Mouse (Mus musculus) frontal cortex, adult 2 months (tissue): ENCODE data around the gene Psmb1. TPM values are rescaled to one million over a fixed set of nuclear protein-coding genes. Genes with fewer than 3 reads are reported as not detected.
A peak's percentile ranks its signal among the peaks of the same experiment; 100 is the strongest.
"Not testable (repeated sequence)": the region's sequence is repeated elsewhere in the genome, so short reads cannot be mapped to it uniquely, and the experiment has no call there.

Experiments used
- DNase-seq, 2 experiments: peaks; one replicate each; pipeline ENCODE4 v3.0.0; 2022; ENCODE audit warnings: low spot score in 1 of 2; ENCODE audit errors: extremely low spot score in 1 of 2
- polyA plus RNA-seq: library from polyadenylated mRNA; depleted of rRNA; stranded (reverse); fragments of >200 nt; gene quantifications from 2 replicates; pipeline ENCODE4 v1.2.3, GENCODE M21; 2012; rRNA removed

Gene Psmb1
- 161 and 162 TPM in 2 replicates for polyA plus RNA-seq

- peak; percentile 97 to 99 for DNase-seq
Measured at GRCm38 (mm10) chr17:15499656-15500394, at the start of gene Psmb1, which contains the start of gene Tbp. Gene Psmb1, minus strand, starts transcription at chr17:15499751. Gene Tbp, plus strand, starts transcription at chr17:15499888.

- no peak for DNase-seq
Measured at GRCm38 (mm10) chr17:15546440-15546839, 46.9 kb upstream of the Psmb1 start.

GRCm38 (mm10) chr17:15543868-15544267 lies 44.3 kb upstream of the Psmb1 start:
- not testable (repeated sequence) for DNase-seq

GRCm38 (mm10) chr17:15540309-15540708 lies 40.8 kb upstream of the Psmb1 start:
- no peak for DNase-seq

GRCm38 (mm10) chr17:15536457-15536904 lies 36.9 kb upstream of the Psmb1 start:
- DNase-seq = no peak

- no peak for DNase-seq
Measured at GRCm38 (mm10) chr17:15535943-15536342, 36.4 kb upstream of the Psmb1 start.

- DNase-seq = peak; percentile 70 to 83
Measured at GRCm38 (mm10) chr17:15535162-15535800, 35.7 kb upstream of the Psmb1 start.

GRCm38 (mm10) chr17:15530141-15530540 lies 30.6 kb upstream of the Psmb1 start:
- DNase-seq = peak; percentile 45 to 72

- no peak for DNase-seq
Measured at GRCm38 (mm10) chr17:15528887-15529286, 29.3 kb upstream of the Psmb1 start.

GRCm38 (mm10) chr17:15527811-15528136 lies 28.2 kb upstream of the Psmb1 start:
- no peak for DNase-seq

- peak; percentile 87 to 94 for DNase-seq
Measured at GRCm38 (mm10) chr17:15526986-15527810, 27.6 kb upstream of the Psmb1 start, which contains the start of gene Pdcd2. Gene Pdcd2, minus strand, starts transcription at chr17:15527301.

GRCm38 (mm10) chr17:15526304-15526703 lies 26.8 kb upstream of the Psmb1 start:
- no peak for DNase-seq

- DNase-seq = no peak
Measured at GRCm38 (mm10) chr17:15518766-15519165, 19.2 kb upstream of the Psmb1 start.

- no peak for DNase-seq
Measured at GRCm38 (mm10) chr17:15518186-15518585, 18.6 kb upstream of the Psmb1 start.

GRCm38 (mm10) chr17:15517776-15518175 lies 18.2 kb upstream of the Psmb1 start:
- no peak for DNase-seq

GRCm38 (mm10) chr17:15510694-15511093 lies 11.1 kb upstream of the Psmb1 start:
- no peak for DNase-seq

GRCm38 (mm10) chr17:15498753-15499113 lies 818 bp downstream of the Psmb1 start:
- DNase-seq = no peak

GRCm38 (mm10) chr17:15497882-15498752 lies 1.4 kb downstream of the Psmb1 start:
- peak; percentile 88 to 96 for DNase-seq

- no peak for DNase-seq
Measured at GRCm38 (mm10) chr17:15490542-15490941, 9.0 kb downstream of the Psmb1 start.

GRCm38 (mm10) chr17:15472671-15473070 lies 26.9 kb downstream of the Psmb1 start:
- DNase-seq = no peak
